Mouse (Mus musculus) ES-Bruce4 (cell line): Measurements from ENCODE around the gene Fbxo21.

ENCODE experiments used
- CTCF ChIP-seq: IDR thresholded peaks from one replicate; pipeline ENCODE4 v1.8.1; 2011; ENCODE audit warnings: low read depth, low read length
- EP300 ChIP-seq: IDR thresholded peaks from 2 replicates; pipeline ENCODE4 v1.6.1; 2011; ENCODE audit warnings: low read depth, low read length; ENCODE audit not compliant: insufficient read depth
- POLR2A ChIP-seq: IDR thresholded peaks from one replicate; pipeline ENCODE4 v1.8.1; 2011; ENCODE audit warnings: low read length; ENCODE audit not compliant: insufficient read depth

GRCm38 (mm10) chr5:118044907-118045306 is 68.4 kb downstream of the Fbxo21 start:
- TF ChIP-seq EP300 (no peak), POLR2A (no peak), CTCF (no peak)
